Mouse (Mus musculus): ENCODE measurements around the gene Nkx2-2. TPM values are rescaled to one million over a fixed set of nuclear protein-coding genes. Genes with fewer than 3 reads are reported as not detected.

Gene Nkx2-2
- not detected in 2 replicates for polyA plus RNA-seq (2012; ENCODE audit: insufficient read depth, insufficient read length, missing spikeins)

- no peaks in the 10 kb centered on the region for H3K4me1 ChIP-seq (ENCODE audit: control insufficient read depth, insufficient read depth, insufficient read length, low read length)
- H3K4me3 ChIP-seq (ENCODE audit: insufficient read depth, low read depth, low read length) = no peak within 1 kb of the TSS
- H3K27ac ChIP-seq (replicated peaks; ENCODE audit: low read depth, low read length) = no peak within 1 kb of the TSS
Measured at GRCm38 (mm10) chr2:147193271-147194255, at the start of gene Nkx2-2. Gene Nkx2-2 (minus strand): TSS chr2:147194243.

DNA sequence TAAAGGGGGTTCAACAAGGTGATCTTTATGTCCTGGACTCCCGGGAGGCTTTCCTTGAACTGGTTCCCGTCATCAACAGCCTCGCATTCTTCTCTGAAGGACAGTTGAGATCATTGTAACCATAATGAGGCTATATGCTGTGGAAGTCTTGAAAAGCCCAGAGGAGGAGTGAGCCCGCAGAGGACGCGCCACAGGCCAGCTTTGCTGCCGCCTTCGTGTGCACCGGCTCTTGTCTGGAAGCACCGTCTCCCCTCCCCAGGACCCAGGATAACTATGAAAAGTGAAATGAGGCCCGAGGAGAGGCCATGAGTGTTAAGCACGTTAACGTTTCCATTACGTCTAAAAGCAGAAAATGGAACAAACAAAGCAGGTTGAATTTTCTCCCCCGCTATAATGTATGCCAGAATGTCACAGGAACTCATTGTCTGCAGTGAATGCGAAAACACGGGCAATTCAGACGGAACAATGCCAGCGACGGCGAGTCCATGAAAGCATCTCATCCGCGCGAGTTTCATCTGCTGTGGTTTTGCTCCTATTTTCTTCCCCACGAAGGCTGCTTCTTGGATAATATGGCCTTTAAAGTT lies 41.8 kb upstream of the Nkx2-2 start:
- no peaks in the 10 kb centered on the region for H3K4me1 ChIP-seq (ENCODE audit: control insufficient read depth, insufficient read depth, insufficient read length, low read length)
- no peak overlapping the region for H3K4me3 ChIP-seq (ENCODE audit: insufficient read depth, low read depth, low read length)
- H3K27ac ChIP-seq (replicated peaks; ENCODE audit: low read depth, low read length) = no peak overlapping the region

- Histone ChIP-seq H3K27ac (replicated peaks; ENCODE audit: low read depth, low read length) (no peak overlapping the region), H3K4me3 (ENCODE audit: insufficient read depth, low read depth, low read length) (no peak overlapping the region), H3K4me1 (ENCODE audit: control insufficient read depth, insufficient read depth, insufficient read length, low read length) (no peaks in the 10 kb centered on the region)
Measured at GRCm38 (mm10) chr2:147231175-147231574, 37.1 kb upstream of the Nkx2-2 start.

- Histone ChIP-seq H3K4me3 (ENCODE audit: insufficient read depth, low read depth, low read length) (no peak overlapping the region), H3K4me1 (ENCODE audit: control insufficient read depth, insufficient read depth, insufficient read length, low read length) (no peaks in the 10 kb centered on the region), H3K27ac (replicated peaks; ENCODE audit: low read depth, low read length) (no peak overlapping the region)
Measured at GRCm38 (mm10) chr2:147205076-147205615, 11.1 kb upstream of the Nkx2-2 start.

- H3K4me1 ChIP-seq (ENCODE audit: control insufficient read depth, insufficient read depth, insufficient read length, low read length) = no peaks in the 10 kb centered on the region
- no peak overlapping the region for H3K27ac ChIP-seq (replicated peaks; ENCODE audit: low read depth, low read length)
- H3K4me3 ChIP-seq (ENCODE audit: insufficient read depth, low read depth, low read length) = no peak overlapping the region
Measured at GRCm38 (mm10) chr2:147194711-147195615, 920 bp upstream of the Nkx2-2 start.

DNA sequence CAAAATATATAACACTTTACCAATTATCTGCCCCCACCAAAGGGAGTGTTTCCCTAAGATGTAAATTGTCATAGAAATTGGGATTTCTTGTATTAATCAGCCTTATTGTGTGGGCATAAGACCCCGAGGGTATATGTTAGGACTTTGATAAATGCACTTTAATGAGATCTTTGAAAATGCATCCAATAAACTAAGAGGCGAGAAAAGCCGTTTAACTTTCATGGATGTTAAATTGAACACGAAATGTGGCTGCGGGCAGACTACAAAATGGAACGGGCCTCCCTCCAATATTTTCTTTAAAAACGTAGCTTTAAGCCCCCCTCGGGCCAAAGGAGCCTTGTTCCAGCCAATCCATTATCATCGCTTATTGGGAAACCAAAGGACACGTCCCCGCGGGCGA lies 1.3 kb downstream of the Nkx2-2 start:
- H3K4me1 ChIP-seq (ENCODE audit: control insufficient read depth, insufficient read depth, insufficient read length, low read length) = no peaks in the 10 kb centered on the region
- H3K4me3 ChIP-seq (ENCODE audit: insufficient read depth, low read depth, low read length) = no peak overlapping the region
- no peak overlapping the region for H3K27ac ChIP-seq (replicated peaks; ENCODE audit: low read depth, low read length)

GRCm38 (mm10) chr2:147190316-147191021 lies 3.6 kb downstream of the Nkx2-2 start:
- H3K4me3 ChIP-seq (ENCODE audit: insufficient read depth, low read depth, low read length) = no peak overlapping the region
- H3K4me1 ChIP-seq (ENCODE audit: control insufficient read depth, insufficient read depth, insufficient read length, low read length) = 0 out of 2 replicates have a peak, but pooled peaks cover 3% of the 10 kb centered on the region
- no peak overlapping the region for H3K27ac ChIP-seq (replicated peaks; ENCODE audit: low read depth, low read length)

GRCm38 (mm10) chr2:147189546-147190315 lies 4.3 kb downstream of the Nkx2-2 start:
- Histone ChIP-seq H3K4me1 (ENCODE audit: control insufficient read depth, insufficient read depth, insufficient read length, low read length) (0 out of 2 replicates have a peak, but pooled peaks cover 3% of the 10 kb centered on the region), H3K27ac (replicated peaks; ENCODE audit: low read depth, low read length) (no peak overlapping the region), H3K4me3 (ENCODE audit: insufficient read depth, low read depth, low read length) (no peak overlapping the region)

DNA sequence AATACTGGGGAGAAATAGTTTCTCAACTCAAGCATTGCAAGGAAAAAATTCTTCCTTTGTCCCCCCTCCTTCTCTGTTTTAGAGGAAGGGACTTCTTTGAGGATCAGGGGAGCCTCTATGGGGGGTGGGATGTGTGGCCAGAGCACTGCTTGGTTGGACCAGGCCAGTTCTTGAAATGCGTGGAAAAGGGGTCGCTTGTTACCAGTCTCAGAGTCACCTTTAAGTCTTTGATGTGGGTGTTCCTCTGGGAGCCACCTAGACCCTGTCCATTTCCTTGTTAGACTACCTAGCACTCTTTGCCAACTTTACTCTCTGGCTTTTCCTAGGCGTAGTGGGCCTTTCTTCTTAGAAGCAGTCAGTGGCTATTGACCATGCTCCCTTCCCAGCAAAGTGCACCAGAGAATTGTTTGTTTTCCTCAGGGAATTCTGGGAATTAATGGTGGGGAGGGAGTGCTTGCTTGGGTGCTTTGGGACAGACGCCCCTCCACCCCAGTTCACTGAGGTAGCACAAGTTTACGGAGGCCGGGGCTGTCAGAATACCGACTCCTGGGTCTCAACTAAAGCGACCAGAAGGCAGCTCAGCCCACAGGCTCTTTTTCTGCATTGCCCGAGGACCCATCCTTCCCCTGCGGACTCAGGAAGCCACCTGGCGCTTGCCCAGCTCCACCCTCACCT lies 5.0 kb downstream of the Nkx2-2 start:
- H3K4me3 ChIP-seq (ENCODE audit: insufficient read depth, low read depth, low read length) = no peak overlapping the region

DNA sequence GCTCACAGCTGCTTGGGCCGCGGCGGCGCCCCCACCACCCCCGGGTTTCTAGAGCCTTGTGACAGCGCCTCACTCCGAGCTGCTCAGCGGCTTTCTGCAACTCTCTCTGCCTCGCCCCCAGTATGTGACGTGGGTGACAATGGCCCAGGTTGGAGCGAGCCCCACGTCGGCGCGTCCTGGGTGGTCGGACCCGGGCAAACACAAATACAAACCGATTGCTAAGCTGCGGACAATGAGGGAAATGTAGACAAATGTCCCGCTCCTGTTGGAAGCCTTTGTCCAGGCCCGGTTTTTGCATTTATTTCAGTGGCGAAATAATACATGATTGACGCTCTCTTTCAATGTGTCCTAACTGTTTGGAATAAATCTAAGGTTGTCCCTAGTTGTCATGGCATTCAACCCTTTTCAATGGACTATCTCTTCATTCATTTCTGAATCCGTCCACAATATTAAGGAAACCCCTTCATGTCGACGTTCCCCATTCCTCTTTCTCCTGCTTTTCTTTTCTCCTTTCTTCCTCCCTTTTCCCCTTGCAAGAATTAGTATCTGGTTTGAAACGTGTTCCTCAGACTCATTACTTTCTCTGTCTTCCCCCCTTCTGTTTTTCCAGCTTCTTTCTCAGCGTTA lies 5.9 kb downstream of the Nkx2-2 start:
- no peak overlapping the region for H3K4me3 ChIP-seq (ENCODE audit: insufficient read depth, low read depth, low read length)
- H3K4me1 ChIP-seq (ENCODE audit: control insufficient read depth, insufficient read depth, insufficient read length, low read length) = peaks cover 3% of the 10 kb centered on the region; the same call in 1 of the 2 replicates
- no peak overlapping the region for H3K27ac ChIP-seq (replicated peaks; ENCODE audit: low read depth, low read length)

More for the DNA sequence above, 5.0 kb downstream of the Nkx2-2 start:
- H3K4me1 ChIP-seq (ENCODE audit: control insufficient read depth, insufficient read depth, insufficient read length, low read length) = peaks cover 3% of the 10 kb centered on the region; the same call in 1 of the 2 replicates
- no peak overlapping the region for H3K27ac ChIP-seq (replicated peaks; ENCODE audit: low read depth, low read length)

DNA sequence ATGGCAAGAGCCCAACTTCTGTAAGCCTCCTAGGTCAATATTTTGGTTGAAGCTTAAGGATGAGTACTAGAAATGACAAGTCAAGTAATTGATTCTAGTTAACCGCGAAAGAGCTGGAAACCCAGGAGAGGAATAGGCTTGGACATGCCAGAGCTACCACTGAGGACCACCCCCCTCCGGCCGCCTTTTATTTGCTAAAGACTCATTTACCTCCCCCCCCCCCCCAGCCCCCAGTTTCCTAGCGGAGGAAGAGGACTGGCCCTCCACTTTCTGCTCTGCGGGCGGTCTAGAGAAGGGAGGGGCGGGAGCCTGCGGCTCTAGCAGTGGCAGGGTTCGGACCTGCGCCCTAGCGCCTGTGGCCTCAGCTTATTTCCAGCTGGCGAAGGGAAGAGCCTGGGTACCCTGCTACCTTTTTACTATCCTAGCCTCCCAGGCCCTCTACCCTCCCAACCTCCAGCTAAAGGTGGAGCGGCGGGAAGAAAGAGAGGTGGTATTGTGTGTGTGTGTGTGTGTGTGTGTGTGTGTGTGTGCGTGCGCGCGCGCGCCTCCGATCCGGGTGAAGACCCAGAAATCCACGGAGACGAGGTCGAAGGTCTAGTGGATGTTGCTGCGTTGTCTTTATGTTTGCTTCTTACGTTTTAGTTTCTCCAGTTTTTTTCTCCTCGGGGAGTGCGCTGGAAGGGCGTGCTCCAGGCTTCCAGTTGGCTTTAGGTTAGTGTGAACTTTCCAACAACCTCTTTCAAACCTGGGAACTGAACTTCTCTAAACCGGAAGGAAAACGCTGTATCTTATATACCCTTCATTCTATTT lies 6.8 kb downstream of the Nkx2-2 start:
- H3K4me1 ChIP-seq (ENCODE audit: control insufficient read depth, insufficient read depth, insufficient read length, low read length) = peaks cover 3% of the 10 kb centered on the region; the same call in 1 of the 2 replicates
- no peak overlapping the region for H3K27ac ChIP-seq (replicated peaks; ENCODE audit: low read depth, low read length)
- no peak overlapping the region for H3K4me3 ChIP-seq (ENCODE audit: insufficient read depth, low read depth, low read length)

DNA sequence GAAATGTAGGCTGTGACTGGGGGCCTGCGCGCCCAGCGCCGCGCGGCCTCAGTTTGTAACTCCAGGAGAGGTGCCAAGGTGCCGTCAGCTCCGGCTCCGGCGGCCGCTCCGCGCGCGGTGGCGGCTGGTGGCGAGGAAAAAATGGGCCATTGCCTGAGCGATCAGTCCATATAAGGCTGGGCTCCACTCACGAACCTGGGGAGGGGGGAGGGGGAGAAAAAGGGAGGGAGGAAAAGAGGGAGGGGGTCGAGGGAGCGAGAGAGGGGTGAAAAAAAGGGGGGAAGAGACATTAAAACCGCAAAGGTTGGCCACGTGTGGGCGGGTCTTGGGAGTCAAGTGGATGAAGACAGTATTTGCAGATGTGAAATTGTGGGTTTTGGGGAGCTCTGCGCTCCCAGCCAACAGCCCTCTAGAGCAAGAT lies 7.8 kb downstream of the Nkx2-2 start:
- H3K4me3 ChIP-seq (ENCODE audit: insufficient read depth, low read depth, low read length) = no peak overlapping the region
- peaks cover 3% of the 10 kb centered on the region; the same call in 1 of the 2 replicates for H3K4me1 ChIP-seq (ENCODE audit: control insufficient read depth, insufficient read depth, insufficient read length, low read length)
- H3K27ac ChIP-seq (replicated peaks; ENCODE audit: low read depth, low read length) = no peak overlapping the region
